ENCODE assay signal across 27 mouse cellular contexts in the genomic region with DNA sequence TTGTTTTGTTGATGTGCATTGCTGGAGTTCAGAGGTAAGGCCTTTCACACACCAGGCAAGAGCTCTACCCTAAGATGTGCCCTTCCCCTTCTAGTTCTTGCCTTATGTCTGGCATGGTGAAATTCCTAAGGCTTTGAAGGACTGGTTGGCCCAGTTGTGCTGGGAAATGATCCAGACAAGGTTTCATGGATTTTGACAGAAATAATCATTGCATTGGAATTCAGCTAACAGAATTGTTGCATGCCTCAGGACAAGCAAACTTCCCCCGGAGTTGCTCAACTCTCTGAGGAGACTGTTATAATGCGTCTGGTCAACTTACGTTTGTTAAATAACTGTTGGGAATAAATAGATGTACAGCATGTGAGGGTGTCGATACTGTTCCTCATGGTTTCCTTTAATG.
DNase-seq lines count a peak whose midpoint lies in the region; ATAC-seq and TF ChIP-seq lines count a peak whose summit lies in the region.
"Had no signal": no experiment of that assay in that cellular context is flagged by ENCODE, and none has a peak within 500 bp of the region (broad histone marks: within the 10 kb centered on the region; RNA-seq: fewer than 3 reads in every experiment).

No protein-coding gene starts in this region.

- H3K9me3 ChIP-seq in embryonic facial prominence, embryonic 14.5 days (ENCODE audit: control insufficient read depth, low read length): no peaks in the 10 kb centered on the region
- no peaks in the 10 kb centered on the region for H3K9me3 ChIP-seq in embryonic facial prominence, embryonic 10.5 days
- H3K9me3 ChIP-seq in liver, postnatal 0 days (ENCODE audit: low read length): no peaks in the 10 kb centered on the region
- H3K9me3 ChIP-seq: embryonic facial prominence, embryonic 15.5 days; heart, embryonic 15.5 days; limb, embryonic 12.5 days; liver, embryonic 12.5 days; lung, embryonic 15.5 days had no signal

- ATAC-seq in embryonic facial prominence, embryonic 14.5 days (ENCODE audit: low read depth): peak; percentile 30; the same call in 1 of the 2 replicates
- ATAC-seq in megakaryocyte, adult 5-6 weeks (ENCODE audit: poor library complexity, severe bottlenecking): no peak
- ATAC-seq in liver, postnatal 0 days: no peak
- ATAC-seq: forebrain, postnatal 0 days; inflammation-experienced regulatory T-cells, adult 6 months; liver, embryonic 12.5 days had no signal

- no peak overlapping the region for H3K9ac ChIP-seq in embryonic facial prominence, embryonic 14.5 days (ENCODE audit: low read depth, low read length)
- H3K9ac ChIP-seq in liver, postnatal 0 days (replicated peaks): no peak overlapping the region
- H3K9ac ChIP-seq: embryonic facial prominence, embryonic 15.5 days; forebrain, postnatal 0 days; heart, embryonic 15.5 days; hindbrain, embryonic 14.5 days; limb, embryonic 12.5 days; liver, embryonic 12.5 days; lung, embryonic 15.5 days had no signal

- DNase-seq in embryonic facial prominence, embryonic 14.5 days (ENCODE audit: low spot score): peak; percentile 50
- no peak for DNase-seq in embryonic facial prominence, embryonic 10.5 days (ENCODE audit: low spot score)
- peak; percentile 1 for DNase-seq in urinary bladder, adult 2 months (ENCODE audit: low spot score)
- DNase-seq in urinary bladder, postnatal 4 days (ENCODE audit: low spot score in 2 of 2): no peak
- DNase-seq in lung, postnatal 36 days: peak; percentile 45
- DNase-seq in liver, postnatal 0 days: no peak
- DNase-seq: cerebellum, adult 18-20 months; cerebellum, postnatal 25 days; forebrain, postnatal 0 days; gastrocnemius, postnatal 25 days; heart, postnatal 36 days; kidney, adult 18-20 months; midbrain, embryonic 14.5 days; thymus, adult 2 months; thymus, postnatal 4 days had no signal

- H3K27me3 ChIP-seq in embryonic facial prominence, embryonic 14.5 days (replicated peaks; ENCODE audit: control insufficient read depth, insufficient read depth, low read length): no peaks in the 10 kb centered on the region
- no peaks in the 10 kb centered on the region for H3K27me3 ChIP-seq in embryonic facial prominence, embryonic 10.5 days (replicated peaks; ENCODE audit: low read depth, poor library complexity, severe bottlenecking)
- H3K27me3 ChIP-seq in liver, postnatal 0 days (ENCODE audit: insufficient read depth, low read length): no peaks in the 10 kb centered on the region
- H3K27me3 ChIP-seq: embryonic facial prominence, embryonic 15.5 days; heart, embryonic 15.5 days; limb, embryonic 12.5 days; liver, embryonic 12.5 days; lung, embryonic 15.5 days had no signal

- TF ChIP-seq EP300 in liver, postnatal 0 days (IDR thresholded peaks at IDR 0.05; ENCODE audit: low read depth): no peak

- H3K4me2 ChIP-seq in embryonic facial prominence, embryonic 14.5 days (ENCODE audit: low read depth, low read length): no peak overlapping the region
- H3K4me2 ChIP-seq in liver, postnatal 0 days (ENCODE audit: low read depth, low read length): no peak overlapping the region
- H3K4me2 ChIP-seq: embryonic facial prominence, embryonic 15.5 days; heart, embryonic 15.5 days; hindbrain, embryonic 14.5 days; limb, embryonic 12.5 days; liver, embryonic 12.5 days; lung, embryonic 15.5 days had no signal

- H3K36me3 ChIP-seq in embryonic facial prominence, embryonic 14.5 days (ENCODE audit: control insufficient read depth, insufficient read depth, low read length): no peaks in the 10 kb centered on the region
- H3K36me3 ChIP-seq in embryonic facial prominence, embryonic 10.5 days (replicated peaks): no peaks in the 10 kb centered on the region
- H3K36me3 ChIP-seq in liver, postnatal 0 days (replicated peaks; ENCODE audit: insufficient read depth, low read length): no peaks in the 10 kb centered on the region
- H3K36me3 ChIP-seq: embryonic facial prominence, embryonic 15.5 days; heart, embryonic 15.5 days; limb, embryonic 12.5 days; liver, embryonic 12.5 days; lung, embryonic 15.5 days had no signal

- no peak overlapping the region for H3K27ac ChIP-seq in embryonic facial prominence, embryonic 14.5 days (replicated peaks; ENCODE audit: low read depth, low read length)
- H3K27ac ChIP-seq in embryonic facial prominence, embryonic 10.5 days (replicated peaks): no peak overlapping the region; the same call in 1 of the 2 replicates
- 0 out of 2 replicates have a peak overlapping the region, but pooled peaks have one; percentile 33 for H3K27ac ChIP-seq in brown adipose tissue, adult 24 weeks (replicated peaks; ENCODE audit: low read depth, low read length)
- H3K27ac ChIP-seq in liver, postnatal 0 days (ENCODE audit: low read depth): no peak overlapping the region
- H3K27ac ChIP-seq: embryonic facial prominence, embryonic 15.5 days; heart, embryonic 15.5 days; hindbrain, embryonic 14.5 days; kidney, postnatal 0 days; left cerebral cortex, adult 2 months; limb, embryonic 12.5 days; liver, embryonic 12.5 days; lung, embryonic 15.5 days; stomach, postnatal 0 days had no signal

- H3K4me1 ChIP-seq in embryonic facial prominence, embryonic 14.5 days (ENCODE audit: control insufficient read depth, insufficient read depth, low read length): 0 out of 2 replicates have a peak, but pooled peaks cover 8% of the 10 kb centered on the region
- H3K4me1 ChIP-seq in embryonic facial prominence, embryonic 10.5 days: peaks cover 14% of the 10 kb centered on the region; the same call in 1 of the 2 replicates
- H3K4me1 ChIP-seq in brown adipose tissue, adult 24 weeks (ENCODE audit: control insufficient read depth, insufficient read depth, insufficient read length, low read length): peaks cover 8% of the 10 kb centered on the region; the same call in 1 of the 2 replicates
- no peaks in the 10 kb centered on the region for H3K4me1 ChIP-seq in liver, postnatal 0 days (ENCODE audit: insufficient read depth)
- H3K4me1 ChIP-seq: embryonic facial prominence, embryonic 15.5 days; heart, embryonic 15.5 days; limb, embryonic 12.5 days; liver, embryonic 12.5 days; lung, embryonic 15.5 days had no signal

- no peak for TF ChIP-seq CTCF in liver, postnatal 0 days (IDR thresholded peaks at IDR 0.05; ENCODE audit: low read depth)

- H3K4me3 ChIP-seq in embryonic facial prominence, embryonic 14.5 days (ENCODE audit: low read depth, low read length): no peak overlapping the region
- H3K4me3 ChIP-seq in embryonic facial prominence, embryonic 10.5 days: no peak overlapping the region
- no peak overlapping the region for H3K4me3 ChIP-seq in brown adipose tissue, adult 24 weeks (ENCODE audit: insufficient read depth, low read depth, low read length)
- no peak overlapping the region for H3K4me3 ChIP-seq in liver, postnatal 0 days (ENCODE audit: low read depth, low read length)
- H3K4me3 ChIP-seq: embryonic facial prominence, embryonic 15.5 days; heart, embryonic 15.5 days; left cerebral cortex, adult 2 months; limb, embryonic 12.5 days; liver, embryonic 12.5 days; lung, embryonic 15.5 days had no signal

- 44% methylated on average over 4 of the region's 4 CpGs for WGBS in embryonic facial prominence, embryonic 14.5 days
- WGBS in embryonic facial prominence, embryonic 10.5 days: 87% methylated on average over 4 of the region's 4 CpGs
- WGBS in liver, postnatal 0 days (ENCODE audit: insufficient replicate concordance): 76% methylated on average over 4 of the region's 4 CpGs

Comparison
In these comparisons a context has a peak if more than half of its experiments do, and no peak if none do; other contexts are left out.
1. DNase-seq: peak in embryonic facial prominence, embryonic 14.5 days (single experiment), urinary bladder, adult 2 months (single experiment) and lung, postnatal 36 days (single experiment); none in embryonic facial prominence, embryonic 10.5 days (single experiment), urinary bladder, postnatal 4 days (0 of 2) and liver, postnatal 0 days (single experiment).